Mouse (Mus musculus): ENCODE data around the gene Inpp5e. TPM values are rescaled to one million over a fixed set of nuclear protein-coding genes. Genes with fewer than 3 reads are reported as not detected.

The Inpp5e gene
- polyA plus RNA-seq, 1 experiment from 2014 or later = 19.1 TPM

DNA sequence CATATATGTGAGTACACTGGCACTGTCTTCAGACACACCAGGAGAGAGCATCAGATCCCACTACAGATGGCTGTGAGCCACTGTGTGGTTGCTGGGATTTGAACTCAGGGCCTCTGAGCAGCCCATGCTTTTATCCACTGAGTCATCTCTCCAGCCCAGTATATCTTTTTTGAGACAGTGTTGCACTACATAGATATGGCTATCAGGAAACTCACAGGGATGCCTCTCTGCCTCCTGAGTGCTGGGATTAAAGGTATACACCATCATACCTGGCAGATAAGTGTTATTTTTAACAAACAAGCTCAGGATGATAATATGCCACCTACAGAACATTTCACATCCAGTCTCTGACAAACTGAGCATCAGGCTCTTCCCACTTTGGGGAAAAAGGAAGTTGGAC is 8.1 kb upstream of the Inpp5e start:
- no peaks in the 10 kb centered on the region for H3K4me1 ChIP-seq (replicated peaks)
- no peaks in the 10 kb centered on the region for H3K9me3 ChIP-seq (replicated peaks)
- ATAC-seq (ENCODE audit: insufficient number of reproducible peaks, low FRiP score) = no peak
- no peaks in the 10 kb centered on the region for H3K27me3 ChIP-seq (replicated peaks)
- H3K36me3 ChIP-seq = peaks cover 95% of the 10 kb centered on the region
- no peak overlapping the region for H3K4me2 ChIP-seq
- no peak overlapping the region for H3K27ac ChIP-seq (ENCODE audit: poor library complexity, severe bottlenecking)
- H3K9ac ChIP-seq = no peak overlapping the region
- no peak overlapping the region for H3K4me3 ChIP-seq

DNA sequence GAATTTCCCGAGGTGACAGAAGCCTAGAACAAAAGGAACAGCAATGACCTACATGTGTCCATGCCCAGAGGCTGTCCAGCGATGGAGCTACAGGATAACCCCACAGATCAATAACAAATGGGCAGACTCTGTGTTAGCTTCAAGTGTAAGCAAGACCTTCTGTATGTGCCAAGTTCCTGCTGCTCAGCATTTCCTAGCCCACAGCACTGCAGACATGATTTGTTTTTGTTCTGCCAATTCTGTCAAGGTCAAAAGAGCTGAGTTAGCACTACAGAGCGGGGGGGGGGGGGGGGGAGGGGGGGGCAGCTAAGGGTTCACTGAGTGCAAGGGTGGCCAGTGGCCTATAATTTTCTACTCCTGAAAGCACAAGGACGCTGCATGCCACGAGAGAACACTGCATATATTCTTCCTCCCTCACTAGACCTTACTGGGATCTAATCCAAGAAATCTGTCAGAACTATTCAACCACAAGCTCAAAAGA is 2.0 kb upstream of the Inpp5e start:
- Histone ChIP-seq H3K27ac (ENCODE audit: poor library complexity, severe bottlenecking) (no peak overlapping the region), H3K9ac (no peak overlapping the region), H3K36me3 (peaks cover 63% of the 10 kb centered on the region)

GRCm38 (mm10) chr2:26410091-26410490 is 1.1 kb upstream of the Inpp5e start:
- H3K27me3 ChIP-seq (replicated peaks) = no peaks in the 10 kb centered on the region
- H3K4me3 ChIP-seq = no peak overlapping the region
- 71% methylated on average over 5 of the region's 5 CpGs for WGBS
- H3K4me1 ChIP-seq (replicated peaks) = peaks cover 35% of the 10 kb centered on the region
- H3K4me2 ChIP-seq = no peak overlapping the region
- H3K27ac ChIP-seq (ENCODE audit: poor library complexity, severe bottlenecking) = no peak overlapping the region
- H3K9ac ChIP-seq = no peak overlapping the region
- peaks cover 54% of the 10 kb centered on the region for H3K36me3 ChIP-seq
- ATAC-seq (ENCODE audit: insufficient number of reproducible peaks, low FRiP score) = no peak
- no peaks in the 10 kb centered on the region for H3K9me3 ChIP-seq (replicated peaks)

More for the DNA sequence above, 2.0 kb upstream of the Inpp5e start:
- no peaks in the 10 kb centered on the region for H3K27me3 ChIP-seq (replicated peaks)
- WGBS = 78% methylated on average over 4 of the region's 5 CpGs
- H3K9me3 ChIP-seq (replicated peaks) = no peaks in the 10 kb centered on the region
- ATAC-seq (ENCODE audit: insufficient number of reproducible peaks, low FRiP score) = no peak
- no peak overlapping the region for H3K4me3 ChIP-seq
- H3K4me1 ChIP-seq (replicated peaks) = peaks cover 28% of the 10 kb centered on the region
- no peak overlapping the region for H3K4me2 ChIP-seq

DNA sequence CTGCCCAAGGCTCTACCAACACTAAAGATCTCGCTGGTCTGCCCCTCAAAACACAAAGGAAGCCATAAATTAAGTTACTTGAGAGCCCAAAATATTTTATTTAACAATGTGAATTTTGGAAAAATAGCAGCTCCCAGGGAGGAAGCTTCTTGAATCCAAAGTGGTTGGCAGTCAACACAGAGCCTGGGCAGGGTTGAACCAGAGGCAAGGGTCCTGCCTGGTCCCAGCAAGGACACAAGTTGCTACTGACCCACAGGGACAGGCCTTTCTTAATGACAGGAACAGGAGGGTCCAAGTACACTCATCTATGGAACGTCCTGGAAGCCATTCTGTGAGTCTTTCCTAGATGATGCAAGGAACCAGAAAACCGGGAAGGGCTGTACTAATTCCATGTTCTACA is 359 bp upstream of the Inpp5e start:
- Histone ChIP-seq H3K9me3 (replicated peaks) (no peaks in the 10 kb centered on the region), H3K4me1 (replicated peaks) (peaks cover 38% of the 10 kb centered on the region), H3K27me3 (replicated peaks) (no peaks in the 10 kb centered on the region), H3K4me2 (peak overlapping the region; percentile 98), H3K27ac (ENCODE audit: poor library complexity, severe bottlenecking) (no peak overlapping the region), H3K4me3 (peak overlapping the region; percentile 88; the same call in 1 of the 2 replicates), H3K36me3 (peaks cover 48% of the 10 kb centered on the region), H3K9ac (no peak overlapping the region)
- WGBS = 58% methylated on average over 3 of the region's 3 CpGs
- ATAC-seq (ENCODE audit: insufficient number of reproducible peaks, low FRiP score) = no peak

DNA sequence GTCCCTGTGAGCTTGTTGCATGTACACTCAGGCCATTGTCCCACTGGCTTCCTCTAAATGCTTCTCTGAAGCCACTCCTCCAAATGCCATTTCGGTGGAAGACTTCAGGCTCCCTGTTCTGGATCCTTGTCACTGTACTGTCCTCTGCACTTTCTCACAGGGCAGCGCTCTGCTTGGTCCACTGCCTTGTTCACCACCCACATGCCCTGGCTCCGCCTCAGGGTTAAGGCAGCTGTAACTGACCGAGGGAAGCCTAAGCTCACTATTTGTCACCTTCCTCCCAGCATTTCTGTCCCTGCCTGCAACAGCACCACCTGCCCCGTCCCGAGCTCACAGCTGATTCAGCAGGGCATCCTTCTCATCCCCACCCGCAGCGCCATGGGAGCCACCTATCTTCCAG is 5.7 kb downstream of the Inpp5e start:
- no peak overlapping the region for H3K4me2 ChIP-seq
- H3K4me3 ChIP-seq = no peak overlapping the region
- no peaks in the 10 kb centered on the region for H3K27me3 ChIP-seq (replicated peaks)
- H3K4me1 ChIP-seq (replicated peaks) = peaks cover 33% of the 10 kb centered on the region
- H3K36me3 ChIP-seq = peaks cover 48% of the 10 kb centered on the region
- no peak for ATAC-seq (ENCODE audit: insufficient number of reproducible peaks, low FRiP score)
- H3K9ac ChIP-seq = no peak overlapping the region
- 62% methylated on average over 8 of the region's 8 CpGs for WGBS
- H3K27ac ChIP-seq (ENCODE audit: poor library complexity, severe bottlenecking) = no peak overlapping the region
- H3K9me3 ChIP-seq (replicated peaks) = no peaks in the 10 kb centered on the region

DNA sequence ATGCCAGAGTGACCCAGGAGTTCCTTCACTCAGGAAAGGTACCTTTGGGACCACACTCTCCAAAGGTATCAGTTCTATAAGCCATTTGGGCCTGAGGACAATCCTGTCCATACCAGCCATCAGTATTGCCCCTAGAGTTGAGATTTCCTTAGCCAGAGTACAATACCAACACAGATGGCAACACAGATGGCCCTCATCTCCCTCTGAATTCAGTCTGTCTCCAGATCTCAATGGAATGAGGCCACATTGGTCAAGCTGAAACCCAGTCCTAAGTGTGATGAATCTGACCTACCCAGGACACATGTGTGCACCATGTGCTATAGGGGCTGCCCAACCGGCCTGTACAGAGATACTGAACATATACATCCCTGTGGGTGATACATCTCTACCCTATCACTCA is 6.7 kb downstream of the Inpp5e start:
- Histone ChIP-seq H3K4me1 (replicated peaks) (peaks cover 23% of the 10 kb centered on the region), H3K9ac (no peak overlapping the region), H3K9me3 (replicated peaks) (no peaks in the 10 kb centered on the region), H3K36me3 (peaks cover 58% of the 10 kb centered on the region), H3K27ac (ENCODE audit: poor library complexity, severe bottlenecking) (no peak overlapping the region), H3K27me3 (replicated peaks) (no peaks in the 10 kb centered on the region), H3K4me3 (no peak overlapping the region), H3K4me2 (no peak overlapping the region)
- 81% methylated on average over 1 of the region's 1 CpGs for WGBS
- ATAC-seq (ENCODE audit: insufficient number of reproducible peaks, low FRiP score) = no peak

- no peak overlapping the region for H3K27ac ChIP-seq (ENCODE audit: poor library complexity, severe bottlenecking)
- H3K9me3 ChIP-seq (replicated peaks) = no peaks in the 10 kb centered on the region
- H3K4me2 ChIP-seq = no peak overlapping the region
- 84% methylated on average over 4 of the region's 4 CpGs for WGBS
- peaks cover 67% of the 10 kb centered on the region for H3K36me3 ChIP-seq
- H3K9ac ChIP-seq = no peak overlapping the region
- no peak overlapping the region for H3K4me3 ChIP-seq
- no peaks in the 10 kb centered on the region for H3K27me3 ChIP-seq (replicated peaks)
- no peak for ATAC-seq (ENCODE audit: insufficient number of reproducible peaks, low FRiP score)
- H3K4me1 ChIP-seq (replicated peaks) = peaks cover 11% of the 10 kb centered on the region
These were observed 8.0 kb downstream of the Inpp5e start for GRCm38 (mm10) chr2:26401023-26401422.

DNA sequence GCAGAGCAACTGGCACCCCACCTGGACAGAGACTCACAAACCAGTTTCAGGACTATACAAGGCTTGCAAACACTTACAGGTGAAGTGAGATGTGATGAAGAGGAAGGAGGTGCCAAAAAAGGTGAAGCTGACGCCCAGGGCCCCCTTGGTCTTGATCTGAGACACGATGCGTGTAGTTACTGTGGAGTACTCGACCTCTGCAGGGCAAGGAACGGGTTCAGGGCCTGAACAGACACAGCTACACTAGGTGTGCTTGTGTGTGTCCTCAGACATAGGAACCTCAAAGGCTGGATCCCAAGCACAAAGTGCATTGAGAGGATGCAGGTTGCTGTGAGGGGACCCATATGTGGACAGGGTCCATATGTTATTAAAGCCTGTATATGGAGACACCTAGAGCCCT is 8.7 kb downstream of the Inpp5e start:
- peaks cover 74% of the 10 kb centered on the region for H3K36me3 ChIP-seq
- no peak overlapping the region for H3K4me2 ChIP-seq
- no peak overlapping the region for H3K4me3 ChIP-seq
- peaks cover 3% of the 10 kb centered on the region; the same call in 1 of the 2 replicates for H3K4me1 ChIP-seq (replicated peaks)
- H3K9ac ChIP-seq = no peak overlapping the region
- H3K27ac ChIP-seq (ENCODE audit: poor library complexity, severe bottlenecking) = no peak overlapping the region
- 83% methylated on average over 5 of the region's 5 CpGs for WGBS
- H3K9me3 ChIP-seq (replicated peaks) = no peaks in the 10 kb centered on the region
- ATAC-seq (ENCODE audit: insufficient number of reproducible peaks, low FRiP score) = no peak
- no peaks in the 10 kb centered on the region for H3K27me3 ChIP-seq (replicated peaks)

DNA sequence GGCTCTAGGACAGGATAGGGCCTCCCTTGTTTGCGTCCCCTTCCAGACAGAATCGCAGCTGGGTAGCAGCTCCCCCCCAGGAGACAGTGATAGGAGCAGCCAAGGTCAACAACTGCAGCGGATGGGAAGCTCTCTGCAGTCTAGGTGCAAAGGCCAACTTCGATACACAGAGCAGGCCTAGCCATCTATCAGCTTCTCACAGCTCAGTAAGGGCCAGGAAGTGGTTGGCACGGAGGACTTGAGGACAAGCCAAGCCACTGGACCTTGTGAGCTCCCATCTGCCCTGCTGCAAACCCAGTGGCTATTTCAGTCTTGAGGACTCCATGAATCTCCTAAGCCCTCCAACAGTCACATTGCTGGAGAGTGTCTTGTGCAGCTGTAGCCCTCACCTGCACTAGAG is 9.4 kb downstream of the Inpp5e start:
- 0 out of 2 replicates have a peak, but pooled peaks have one; percentile 26 for ATAC-seq (ENCODE audit: insufficient number of reproducible peaks, low FRiP score)
- 69% methylated on average over 5 of the region's 5 CpGs for WGBS
- H3K27ac ChIP-seq (ENCODE audit: poor library complexity, severe bottlenecking) = no peak overlapping the region

GRCm38 (mm10) chr2:26398978-26399377 is 10.0 kb downstream of the Inpp5e start:
- Histone ChIP-seq H3K36me3 (peaks cover 87% of the 10 kb centered on the region), H3K27me3 (replicated peaks) (no peaks in the 10 kb centered on the region), H3K27ac (ENCODE audit: poor library complexity, severe bottlenecking) (no peak overlapping the region), H3K9ac (no peak overlapping the region), H3K9me3 (replicated peaks) (no peaks in the 10 kb centered on the region), H3K4me1 (replicated peaks) (no peaks in the 10 kb centered on the region; the same call in 1 of the 2 replicates), H3K4me3 (no peak overlapping the region), H3K4me2 (no peak overlapping the region)
- WGBS = 85% methylated on average over 8 of the region's 8 CpGs
- ATAC-seq (ENCODE audit: insufficient number of reproducible peaks, low FRiP score) = no peak

More for the DNA sequence above, 9.4 kb downstream of the Inpp5e start:
- H3K4me2 ChIP-seq = no peak overlapping the region
- no peak overlapping the region for H3K4me3 ChIP-seq
- H3K36me3 ChIP-seq = peaks cover 80% of the 10 kb centered on the region
- H3K4me1 ChIP-seq (replicated peaks) = peaks cover 2% of the 10 kb centered on the region; the same call in 1 of the 2 replicates
- no peaks in the 10 kb centered on the region for H3K9me3 ChIP-seq (replicated peaks)
- no peak overlapping the region for H3K9ac ChIP-seq
- no peaks in the 10 kb centered on the region for H3K27me3 ChIP-seq (replicated peaks)

- Histone ChIP-seq H3K4me1 (replicated peaks) (peaks cover 20% of the 10 kb centered on the region), H3K36me3 (peaks cover 76% of the 10 kb centered on the region), H3K9me3 (replicated peaks) (no peaks in the 10 kb centered on the region), H3K4me3 (no peak overlapping the region), H3K4me2 (no peak overlapping the region), H3K9ac (no peak overlapping the region), H3K27ac (ENCODE audit: poor library complexity, severe bottlenecking) (no peak overlapping the region), H3K27me3 (replicated peaks) (no peaks in the 10 kb centered on the region)
- ATAC-seq (ENCODE audit: insufficient number of reproducible peaks, low FRiP score) = no peak
- WGBS = 90% methylated on average over 6 of the region's 6 CpGs
These were observed 17.4 kb downstream of the Inpp5e start for GRCm38 (mm10) chr2:26391617-26392016.

DNA sequence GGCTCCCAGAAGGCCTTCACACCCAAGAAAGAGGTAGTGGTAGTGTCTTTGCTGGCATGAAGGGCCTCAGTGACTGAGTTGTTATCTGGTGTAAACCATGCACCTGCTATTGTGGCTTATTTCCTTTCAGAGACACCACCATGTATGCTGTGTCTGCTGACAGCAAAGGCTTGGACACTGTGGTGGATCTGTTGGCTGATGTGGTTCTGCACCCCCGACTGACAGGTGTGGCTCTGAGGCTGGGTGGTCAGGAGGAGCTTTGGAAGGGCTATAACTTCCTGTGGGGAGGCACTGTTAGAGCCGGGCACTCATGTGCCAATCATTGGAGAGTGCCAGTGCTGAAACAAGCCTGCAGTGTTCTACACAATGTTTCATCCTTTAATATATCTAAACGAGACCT is 18.0 kb downstream of the Inpp5e start:
- Histone ChIP-seq H3K4me1 (replicated peaks) (peaks cover 20% of the 10 kb centered on the region), H3K27ac (ENCODE audit: poor library complexity, severe bottlenecking) (no peak overlapping the region), H3K4me2 (no peak overlapping the region), H3K9ac (no peak overlapping the region), H3K9me3 (replicated peaks) (no peaks in the 10 kb centered on the region), H3K4me3 (no peak overlapping the region), H3K36me3 (peaks cover 76% of the 10 kb centered on the region), H3K27me3 (replicated peaks) (no peaks in the 10 kb centered on the region)
- WGBS = 83% methylated on average over 3 of the region's 3 CpGs
- no peak for ATAC-seq (ENCODE audit: insufficient number of reproducible peaks, low FRiP score)
